Mouse (Mus musculus) left cerebral cortex, adult 8-10 months (tissue): ENCODE measurements around the gene Tmcc3. TPM values are rescaled to one million over a fixed set of nuclear protein-coding genes. Genes with fewer than 3 reads are reported as not detected.

Experiments
- DNase-seq, 2 experiments: peaks; one replicate each; pipeline ENCODE4 v3.0.0; 2022; ENCODE audit warnings: low spot score in 2 of 2
- total RNA-seq, 4 experiments: library from RNA; stranded (reverse); gene quantifications; 2 replicates each; pipeline ENCODE4 v1.2.4; 2022

The Tmcc3 gene
- total RNA-seq, 4 experiments from 2014 or later: 37.5 to 45.6 (median 39.7) TPM

- peak in 1 of 2 experiments; percentile 40 for DNase-seq
Measured at GRCm38 (mm10) chr10:94466313-94466712, 154.6 kb downstream of the Tmcc3 start.

- DNase-seq: no peak
Measured at GRCm38 (mm10) chr10:94471487-94471886, 159.7 kb downstream of the Tmcc3 start.

- no peak for DNase-seq
Measured at GRCm38 (mm10) chr10:94473501-94473900, 161.8 kb downstream of the Tmcc3 start.

GRCm38 (mm10) chr10:94474185-94474584 is 162.4 kb downstream of the Tmcc3 start:
- no peak for DNase-seq

GRCm38 (mm10) chr10:94477366-94478225 is 165.8 kb downstream of the Tmcc3 start:
- no peak for DNase-seq

- no peak for DNase-seq
Measured at GRCm38 (mm10) chr10:94479646-94480045, 167.9 kb downstream of the Tmcc3 start.

- peak in 1 of 2 experiments; percentile 54 for DNase-seq
Measured at GRCm38 (mm10) chr10:94480380-94481101, 168.8 kb downstream of the Tmcc3 start.

- DNase-seq: no peak
Measured at GRCm38 (mm10) chr10:94481613-94482012, 169.9 kb downstream of the Tmcc3 start.

GRCm38 (mm10) chr10:94486179-94486578 is 174.4 kb downstream of the Tmcc3 start:
- DNase-seq: no peak

GRCm38 (mm10) chr10:94489509-94489908 is 177.8 kb downstream of the Tmcc3 start:
- DNase-seq: no peak

- DNase-seq: no peak
Measured at GRCm38 (mm10) chr10:94491006-94491405, 179.3 kb downstream of the Tmcc3 start.

GRCm38 (mm10) chr10:94494403-94494846 is 182.7 kb downstream of the Tmcc3 start:
- peak in 1 of 2 experiments; percentile 43 for DNase-seq

GRCm38 (mm10) chr10:94495496-94496235 is 183.9 kb downstream of the Tmcc3 start:
- no peak for DNase-seq

- DNase-seq: no peak
Measured at GRCm38 (mm10) chr10:94496826-94497440, 185.2 kb downstream of the Tmcc3 start.

- DNase-seq: no peak
Measured at GRCm38 (mm10) chr10:94500210-94500876, 188.6 kb downstream of the Tmcc3 start.

GRCm38 (mm10) chr10:94500877-94501273 is 189.1 kb downstream of the Tmcc3 start:
- no peak for DNase-seq

GRCm38 (mm10) chr10:94501796-94502195 is 190.0 kb downstream of the Tmcc3 start:
- no peak for DNase-seq

- DNase-seq: no peak
Measured at GRCm38 (mm10) chr10:94505248-94505772, 193.6 kb downstream of the Tmcc3 start.

- no peak for DNase-seq
Measured at GRCm38 (mm10) chr10:94508863-94509262, 197.1 kb downstream of the Tmcc3 start.

- DNase-seq: no peak
Measured at GRCm38 (mm10) chr10:94512771-94513170, 201.0 kb downstream of the Tmcc3 start.
